Mouse (Mus musculus) retina, postnatal 7 days (tissue): ENCODE data around the gene Kctd17.
A peak's percentile ranks its signal among the peaks of the same experiment; 100 is the strongest.

ENCODE experiments used
- DNase-seq: peaks from one replicate; pipeline ENCODE4 v3.0.0-alpha.2; 2012; ENCODE audit warnings: low read depth, low spot score

Gene Kctd17

GRCm38 (mm10) chr15:78447746-78448535, 19.6 kb downstream of the Kctd17 start:
- peak; percentile 81 for DNase-seq

GRCm38 (mm10) chr15:78449131-78449530, 20.8 kb downstream of the Kctd17 start:
- DNase-seq: no peak

- peak; percentile 34 for DNase-seq
These were observed 21.5 kb downstream of the Kctd17 start for GRCm38 (mm10) chr15:78449694-78450418.

GRCm38 (mm10) chr15:78450419-78450768, 22.0 kb downstream of the Kctd17 start:
- no peak for DNase-seq

- DNase-seq: no peak
These were observed 22.8 kb downstream of the Kctd17 start for GRCm38 (mm10) chr15:78451201-78451600.

GRCm38 (mm10) chr15:78452929-78453328, 24.6 kb downstream of the Kctd17 start:
- DNase-seq: no peak

GRCm38 (mm10) chr15:78455168-78455567, 26.8 kb downstream of the Kctd17 start:
- DNase-seq: no peak

GRCm38 (mm10) chr15:78456051-78456450, 27.7 kb downstream of the Kctd17 start:
- no peak for DNase-seq

GRCm38 (mm10) chr15:78457193-78457592, 28.8 kb downstream of the Kctd17 start:
- no peak for DNase-seq

GRCm38 (mm10) chr15:78462981-78463380, 34.6 kb downstream of the Kctd17 start:
- no peak for DNase-seq

GRCm38 (mm10) chr15:78466809-78467208, 38.4 kb downstream of the Kctd17 start:
- no peak for DNase-seq

- no peak for DNase-seq
These were observed 39.2 kb downstream of the Kctd17 start for GRCm38 (mm10) chr15:78467570-78467969.

- DNase-seq: no peak
These were observed 40.1 kb downstream of the Kctd17 start, which contains the start of gene Tmprss6 for GRCm38 (mm10) chr15:78468379-78468937. TSS of gene Tmprss6 (minus strand) at chr15:78468634.

- no peak for DNase-seq
These were observed 42.3 kb downstream of the Kctd17 start for GRCm38 (mm10) chr15:78470495-78471276.

- DNase-seq: no peak
These were observed 43.5 kb downstream of the Kctd17 start for GRCm38 (mm10) chr15:78471902-78472301.

GRCm38 (mm10) chr15:78473442-78473841, 45.1 kb downstream of the Kctd17 start:
- DNase-seq: no peak

- no peak for DNase-seq
These were observed 47.3 kb downstream of the Kctd17 start for GRCm38 (mm10) chr15:78475604-78476031.

- no peak for DNase-seq
These were observed 48.5 kb downstream of the Kctd17 start for GRCm38 (mm10) chr15:78476878-78477277.

- no peak for DNase-seq
These were observed 49.7 kb downstream of the Kctd17 start for GRCm38 (mm10) chr15:78478073-78478472.

GRCm38 (mm10) chr15:78479470-78479869, 51.1 kb downstream of the Kctd17 start:
- DNase-seq: no peak

GRCm38 (mm10) chr15:78480111-78480510, 51.7 kb downstream of the Kctd17 start:
- DNase-seq: no peak

- no peak for DNase-seq
These were observed 52.6 kb downstream of the Kctd17 start for GRCm38 (mm10) chr15:78480991-78481390.
